Mouse (Mus musculus) liver, embryonic 11.5 days (tissue): ENCODE results near the gene Kat6b. TPM values are rescaled to one million over a fixed set of nuclear protein-coding genes. Genes with fewer than 3 reads are reported as not detected.

ENCODE experiments used
- ATAC-seq: fragments of 200-750 bp; cut with Nextera tagmentation; replicated peaks from 2 replicates; pipeline ENCODE4 v1.8.0; 2017; ENCODE audit warnings: moderate number of reproducible peaks, mild to moderate bottlenecking, moderate TSS enrichment, moderate library complexity; ENCODE audit not compliant: low FRiP score
- DNase-seq: peaks from one replicate; pipeline ENCODE4 v3.0.0-alpha.2; 2017; ENCODE audit warnings: low spot score
- H3K27ac ChIP-seq: fragments of 300-500 bp; sonication (generic); 2 replicates; pipeline ENCODE4 v1.5.1; 2014; ENCODE audit warnings: mild to moderate bottlenecking, low read depth, low read length, control low read depth
- H3K27me3 ChIP-seq: fragments of 300-500 bp; sonication (generic); replicated peaks from 2 replicates; pipeline ENCODE4 v1.6.1; 2014; ENCODE audit warnings: low read length, mixed read lengths; ENCODE audit not compliant: control insufficient read depth, insufficient read depth
- H3K36me3 ChIP-seq: fragments of 300-500 bp; sonication (generic); 2 replicates; pipeline ENCODE4 v1.6.1; 2014; ENCODE audit warnings: mild to moderate bottlenecking, low read length, moderate library complexity, mixed read lengths; ENCODE audit not compliant: control insufficient read depth, insufficient read depth
- H3K4me1 ChIP-seq: fragments of 300-500 bp; sonication (generic); replicated peaks from 2 replicates; pipeline ENCODE4 v1.6.1; 2014; ENCODE audit warnings: low read length, mixed read lengths; ENCODE audit not compliant: control insufficient read depth, insufficient read depth
- H3K4me2 ChIP-seq: fragments of 300-500 bp; sonication (generic); 2 replicates; pipeline ENCODE4 v1.6.1; 2014; ENCODE audit warnings: mild to moderate bottlenecking, control low read depth, moderate library complexity
- H3K4me3 ChIP-seq: fragments of 300-500 bp; sonication (generic); 2 replicates; pipeline ENCODE4 v1.5.1; 2014; ENCODE audit warnings: low read depth, low read length, control low read depth
- H3K9ac ChIP-seq: fragments of 300-500 bp; sonication (generic); 2 replicates; pipeline ENCODE4 v1.6.1; 2014; ENCODE audit warnings: low read depth, low read length, control low read depth
- H3K9me3 ChIP-seq: fragments of 300-500 bp; sonication (generic); 2 replicates; pipeline ENCODE4 v1.6.1; 2016; ENCODE audit warnings: low read length, inconsistent platforms, mixed read lengths; ENCODE audit not compliant: control insufficient read depth
- WGBS: fragments of 180-500 bp; shearing (Covaris S2); extraction: QIAGEN DNeasy Blood & Tissue Kit; methylation state at CpG from one replicate; pipeline ENCODE4 v1.1.7; 2014; 5-methylcytosine and 5-hydroxymethylcytosine counted together
- polyA plus RNA-seq: library from polyadenylated mRNA; unstranded; fragments of >200 nt; fragmentation: Nextera tagmentation; extraction: Ambion mirVana; gene quantifications from 2 replicates; pipeline ENCODE4 v1.2.1, GENCODE M21; 2014

Gene Kat6b
- polyA plus RNA-seq, 1 experiment from 2014 or later, result 6.7 TPM

DNA sequence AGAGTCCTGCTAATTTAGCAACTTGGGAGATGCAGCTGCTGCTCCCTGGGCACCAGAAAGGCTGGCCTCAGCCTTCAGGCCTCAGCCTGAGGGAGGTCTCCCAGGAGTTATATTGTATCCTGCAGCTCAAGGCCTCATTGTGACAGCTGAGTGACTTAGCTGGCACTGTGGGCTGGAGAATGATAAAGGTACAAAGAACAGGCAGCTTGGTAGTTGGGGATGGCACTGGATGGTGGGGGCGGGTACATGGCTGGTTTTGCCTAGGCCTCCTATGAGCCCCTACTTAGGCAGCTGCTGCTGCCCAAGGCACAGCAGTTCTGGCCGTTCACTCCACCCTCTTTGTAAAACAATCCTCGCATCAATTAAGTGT, 7.9 kb downstream of the Kat6b start:
- no peak for DNase-seq
- ATAC-seq, result no peak
- no peaks in the 10 kb centered on the region for H3K36me3 ChIP-seq
- no peak overlapping the region for H3K9ac ChIP-seq
- H3K9me3 ChIP-seq, result no peaks in the 10 kb centered on the region
- H3K27me3 ChIP-seq, result no peaks in the 10 kb centered on the region
- no peak overlapping the region for H3K4me2 ChIP-seq
- 82% methylated on average over 3 of the region's 3 CpGs for WGBS
- H3K27ac ChIP-seq, result no peak overlapping the region
- no peak overlapping the region for H3K4me3 ChIP-seq
- no peaks in the 10 kb centered on the region for H3K4me1 ChIP-seq

DNA sequence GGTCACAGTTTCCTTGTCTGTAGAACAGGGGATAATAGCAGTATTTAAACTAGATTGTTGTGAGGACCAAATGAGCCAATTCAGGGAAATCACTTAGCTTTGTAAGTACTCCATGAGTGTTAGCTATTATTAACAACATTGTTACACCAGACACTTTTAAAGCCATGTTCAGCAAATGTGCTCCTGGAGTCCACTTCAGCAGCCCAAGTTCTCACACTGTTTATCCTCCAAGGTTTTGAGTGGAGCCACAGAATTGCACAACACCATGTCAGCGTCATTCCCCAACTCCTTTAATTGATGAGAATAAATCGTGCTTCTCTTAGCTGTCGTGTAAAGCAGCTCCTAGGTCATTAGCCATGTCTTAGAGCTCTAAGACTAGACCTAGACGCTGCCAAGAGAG, 8.9 kb downstream of the Kat6b start:
- Histone ChIP-seq H3K36me3 (no peaks in the 10 kb centered on the region), H3K27ac (no peak overlapping the region), H3K4me3 (no peak overlapping the region), H3K4me1 (no peaks in the 10 kb centered on the region), H3K4me2 (no peak overlapping the region), H3K9ac (no peak overlapping the region), H3K9me3 (no peaks in the 10 kb centered on the region), H3K27me3 (no peaks in the 10 kb centered on the region)
- WGBS, result 74% methylated on average over 4 of the region's 4 CpGs
- ATAC-seq, result no peak
- DNase-seq, result no peak

DNA sequence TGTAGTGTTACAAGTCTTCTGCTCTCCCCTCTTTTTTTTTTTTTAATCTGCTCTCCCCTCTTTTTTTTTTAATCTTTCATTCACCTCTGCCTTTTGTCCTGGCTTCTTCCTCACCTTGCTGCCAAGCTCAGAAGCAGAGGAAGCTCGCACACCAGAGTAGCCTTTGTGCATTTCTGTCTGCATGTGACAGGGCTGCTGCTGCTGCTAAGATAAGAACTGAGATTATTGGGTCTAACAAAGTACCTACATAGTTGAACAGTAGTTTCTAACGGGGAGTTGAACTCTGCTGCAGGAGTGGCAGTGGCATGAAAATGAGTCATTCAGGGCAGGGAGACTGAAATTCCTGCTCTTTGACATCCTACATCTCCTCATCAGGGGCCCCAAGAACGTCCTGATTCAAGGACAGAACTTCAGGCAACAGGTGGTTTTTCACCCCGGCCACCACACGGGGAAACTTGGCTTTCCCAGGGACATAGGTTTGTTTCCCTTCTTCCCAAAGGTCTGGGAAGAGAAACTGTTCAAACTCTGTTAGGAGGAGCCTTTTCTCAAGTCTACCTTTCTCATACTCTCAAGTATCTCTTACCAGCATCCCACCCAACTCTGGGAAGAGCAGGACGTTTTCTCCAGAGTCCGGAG, 17.2 kb downstream of the Kat6b start:
- 4% methylated on average over 7 of the region's 7 CpGs for WGBS
- H3K9me3 ChIP-seq, result no peaks in the 10 kb centered on the region
- H3K4me2 ChIP-seq, result peak overlapping the region; percentile 99
- no peak overlapping the region for H3K27ac ChIP-seq
- H3K9ac ChIP-seq, result 0 out of 2 replicates have a peak overlapping the region, but pooled peaks have one; percentile 91
- DNase-seq, result no peak
- H3K4me3 ChIP-seq, result peak overlapping the region; percentile 87
- no peaks in the 10 kb centered on the region for H3K27me3 ChIP-seq
- no peaks in the 10 kb centered on the region for H3K36me3 ChIP-seq
- ATAC-seq, result no peak
- peaks cover 29% of the 10 kb centered on the region for H3K4me1 ChIP-seq

DNA sequence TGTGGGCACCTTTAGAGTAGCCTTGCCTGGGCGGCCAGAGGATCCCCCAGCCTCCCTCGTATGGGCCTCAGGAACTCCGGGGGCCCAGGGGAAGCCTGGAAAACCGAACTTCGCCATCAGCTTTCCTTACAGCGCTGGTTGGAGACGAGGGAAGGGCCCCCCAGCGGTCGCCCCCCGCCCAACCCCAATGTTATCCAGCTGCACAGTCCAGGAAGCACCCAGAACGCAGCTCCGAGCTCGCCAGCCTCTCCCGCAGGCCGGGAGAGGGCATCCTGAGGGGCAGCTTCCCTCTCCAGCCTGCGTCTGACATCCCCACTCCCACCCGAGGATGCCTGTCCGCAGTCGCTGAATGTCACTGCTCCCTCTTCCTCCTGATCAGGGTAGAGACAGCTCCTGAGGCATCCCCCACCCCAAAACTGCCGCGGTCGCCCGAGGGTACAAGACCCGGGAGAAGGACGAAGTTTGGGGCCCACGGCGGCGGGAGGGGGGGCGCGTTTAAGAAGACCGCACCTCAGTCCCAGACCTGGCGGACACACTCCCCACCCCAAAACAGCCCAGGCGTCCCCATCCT, 17.9 kb downstream of the Kat6b start:
- Histone ChIP-seq H3K9me3 (no peaks in the 10 kb centered on the region), H3K9ac (peak overlapping the region; percentile 91), H3K4me2 (peak overlapping the region; percentile 99), H3K4me3 (peak overlapping the region; percentile 87), H3K36me3 (no peaks in the 10 kb centered on the region), H3K4me1 (peaks cover 29% of the 10 kb centered on the region), H3K27ac (peak overlapping the region; percentile 88; the same call in 1 of the 2 replicates), H3K27me3 (no peaks in the 10 kb centered on the region)
- no peak for ATAC-seq
- WGBS, result under 1% methylated on average over 33 of the region's 33 CpGs
- DNase-seq, result peak; percentile 75

DNA sequence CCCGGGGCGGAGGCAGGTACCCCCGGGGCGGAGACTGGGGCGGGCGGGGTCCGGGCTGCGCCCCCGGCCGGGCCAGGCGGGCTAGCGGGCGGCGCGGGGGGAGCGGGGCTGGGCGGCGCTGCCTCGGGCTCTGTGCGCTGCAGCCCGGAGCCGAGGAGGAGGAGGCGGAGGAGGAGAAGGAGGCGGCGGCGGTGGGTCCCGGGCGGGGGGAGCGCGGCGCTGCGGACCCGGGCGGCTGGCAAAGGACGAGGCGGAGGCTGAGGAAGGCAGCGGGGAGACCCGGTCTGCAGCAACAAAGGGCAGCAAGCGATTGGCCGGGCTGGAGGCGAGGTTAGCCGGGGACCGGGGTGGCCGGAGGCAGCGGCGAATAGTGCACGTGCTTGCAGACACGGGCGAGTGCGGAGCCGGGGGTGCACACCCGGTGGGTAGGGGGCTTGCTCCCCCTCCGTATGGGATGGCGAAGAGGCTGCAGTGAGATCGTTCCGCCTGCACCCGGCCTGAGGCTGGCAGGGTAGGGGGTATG, 18.5 kb downstream of the Kat6b start:
- ATAC-seq (0 out of 2 replicates have a peak, but pooled peaks have one; percentile 0), DNase-seq (peak; percentile 84)
- peak overlapping the region; percentile 91 for H3K9ac ChIP-seq
- peak overlapping the region; percentile 88 for H3K27ac ChIP-seq
- H3K4me1 ChIP-seq, result peaks cover 31% of the 10 kb centered on the region
- no peaks in the 10 kb centered on the region for H3K9me3 ChIP-seq
- H3K4me3 ChIP-seq, result peak overlapping the region; percentile 87
- H3K4me2 ChIP-seq, result peak overlapping the region; percentile 99
- H3K36me3 ChIP-seq, result no peaks in the 10 kb centered on the region
- WGBS, result 2% methylated on average over 50 of the region's 57 CpGs
- H3K27me3 ChIP-seq, result no peaks in the 10 kb centered on the region

GRCm38 (mm10) chr14:21500154-21501047, 19.2 kb downstream of the Kat6b start:
- peak; percentile 95 for ATAC-seq

GRCm38 (mm10) chr14:21501048-21501657, 19.9 kb downstream of the Kat6b start:
- H3K27ac ChIP-seq, result peak overlapping the region; percentile 92

More at GRCm38 (mm10) chr14:21500154-21501047, 19.2 kb downstream of the Kat6b start:
- Histone ChIP-seq H3K36me3 (no peaks in the 10 kb centered on the region), H3K4me2 (peak overlapping the region; percentile 99), H3K27ac (peak overlapping the region; percentile 92), H3K4me3 (peak overlapping the region; percentile 87), H3K27me3 (no peaks in the 10 kb centered on the region), H3K4me1 (peaks cover 34% of the 10 kb centered on the region), H3K9ac (peak overlapping the region; percentile 91), H3K9me3 (no peaks in the 10 kb centered on the region)
- peak; percentile 100 for DNase-seq
- under 1% methylated on average over 68 of the region's 75 CpGs for WGBS

DNA sequence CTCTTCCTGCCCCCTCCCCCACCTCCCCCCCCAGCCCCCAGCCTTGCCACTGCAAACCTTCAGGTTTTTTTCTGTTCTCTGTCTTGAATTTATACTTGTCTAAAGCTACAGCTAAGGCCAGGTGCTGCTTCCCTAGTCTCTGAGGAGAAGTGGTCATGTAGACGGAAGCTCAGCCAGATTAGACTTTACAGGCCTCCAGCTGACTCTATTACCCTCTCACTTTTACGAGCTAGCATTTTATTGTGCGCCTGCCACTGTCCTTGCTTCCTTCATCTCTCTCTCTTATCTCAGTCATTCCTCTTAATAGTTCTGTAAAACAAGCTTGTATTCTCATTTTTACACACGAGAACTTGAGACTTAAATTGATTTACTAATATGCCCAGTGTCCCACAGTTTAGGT, 23.8 kb downstream of the Kat6b start:
- Histone ChIP-seq H3K9ac (no peak overlapping the region), H3K27me3 (no peaks in the 10 kb centered on the region), H3K9me3 (no peaks in the 10 kb centered on the region), H3K27ac (no peak overlapping the region), H3K4me1 (peaks cover 24% of the 10 kb centered on the region), H3K36me3 (no peaks in the 10 kb centered on the region), H3K4me2 (no peak overlapping the region), H3K4me3 (no peak overlapping the region)
- no peak for DNase-seq
- WGBS, result 47% methylated on average over 4 of the region's 4 CpGs
- ATAC-seq, result no peak

More at GRCm38 (mm10) chr14:21501048-21501657, 19.9 kb downstream of the Kat6b start:
- WGBS, result 3% methylated on average over 28 of the region's 38 CpGs
- ATAC-seq, result peak; percentile 57
- Histone ChIP-seq H3K4me2 (peak overlapping the region; percentile 80), H3K4me1 (peaks cover 34% of the 10 kb centered on the region), H3K9ac (peak overlapping the region; percentile 80), H3K9me3 (no peaks in the 10 kb centered on the region), H3K4me3 (peak overlapping the region; percentile 87), H3K27me3 (no peaks in the 10 kb centered on the region), H3K36me3 (no peaks in the 10 kb centered on the region)
- peak; percentile 89 for DNase-seq
